Mouse (Mus musculus) heart, postnatal 14 days (tissue): ENCODE measurements at regions not wholly inside any gene's neighbourhood (a gene's known extent, or its start where the extent isn't known, plus 50 kb on each side); places are given as distances from the start of the nearest gene placed in this dataset.
"Not testable (repeated sequence)": the region's sequence is repeated elsewhere in the genome, so short reads cannot be mapped to it uniquely, and the experiment has no call there.

Experiments used
- DNase-seq, 2 experiments: peaks; one replicate each; pipeline ENCODE4 v3.0.0; 2021 to 2022
- intact Hi-C: fragments of 180-260 bp; cut with DNase I; formaldehyde crosslinking; loops from one replicate; pipeline ENCODE4 v1.15.1; 2025

- intact Hi-C loops = no loop called here
- DNase-seq = no peak
Measured at GRCm38 (mm10) chr13:103623319-103623718, 151.1 kb downstream of the Srek1 start.

GRCm38 (mm10) chr13:103622324-103622723 lies 152.1 kb downstream of the Srek1 start:
- no peak for DNase-seq
- intact Hi-C loops = no loop called here

GRCm38 (mm10) chr13:103620958-103621357 lies 153.4 kb downstream of the Srek1 start:
- DNase-seq, intact Hi-C loops: not testable (repeated sequence)

GRCm38 (mm10) chr13:103613333-103613725 lies 161.1 kb downstream of the Srek1 start:
- intact Hi-C loops = no loop called here
- no peak for DNase-seq

- no peak for DNase-seq
- intact Hi-C loops = no loop called here
Measured at GRCm38 (mm10) chr13:103612720-103613332, 161.6 kb downstream of the Srek1 start.

- no peak for DNase-seq
- intact Hi-C loops = no loop called here
Measured at GRCm38 (mm10) chr13:103602302-103602701, 172.1 kb downstream of the Srek1 start.

GRCm38 (mm10) chr13:103592371-103592770 lies 182.0 kb downstream of the Srek1 start:
- intact Hi-C loops = no loop called here
- no peak for DNase-seq

- intact Hi-C loops = no loop called here
- DNase-seq = no peak
Measured at GRCm38 (mm10) chr13:103591874-103592273, 182.5 kb downstream of the Srek1 start.

GRCm38 (mm10) chr13:103591381-103591780 lies 183.0 kb downstream of the Srek1 start:
- intact Hi-C loops, DNase-seq: not testable (repeated sequence)

- DNase-seq = no peak
- intact Hi-C loops = no loop called here
Measured at GRCm38 (mm10) chr13:103589646-103590045, 184.8 kb downstream of the Srek1 start.

GRCm38 (mm10) chr13:103576856-103577255 lies 197.6 kb downstream of the Srek1 start:
- DNase-seq = no peak
- intact Hi-C loops = no loop called here

- no peak for DNase-seq
Measured at GRCm38 (mm10) chr13:103564715-103565114, 209.7 kb downstream of the Srek1 start.

GRCm38 (mm10) chr13:103561795-103562705 lies 212.4 kb downstream of the Srek1 start:
- intact Hi-C loops = no loop called here
- DNase-seq = no peak

More at GRCm38 (mm10) chr13:103564715-103565114, 209.7 kb downstream of the Srek1 start:
- intact Hi-C loops = no loop called here

- DNase-seq = no peak
- intact Hi-C loops = no loop called here
Measured at GRCm38 (mm10) chr13:103558915-103559314, 215.5 kb downstream of the Srek1 start.

GRCm38 (mm10) chr13:103539577-103539976 lies 205.3 kb upstream of the Mast4 start:
- intact Hi-C loops = no loop called here
- no peak for DNase-seq

- intact Hi-C loops = no loop called here
- no peak for DNase-seq
Measured at GRCm38 (mm10) chr13:103513825-103514224, 179.5 kb upstream of the Mast4 start.

- intact Hi-C loops = no loop called here
- no peak for DNase-seq
Measured at GRCm38 (mm10) chr13:103512476-103512875, 178.2 kb upstream of the Mast4 start.

- DNase-seq = no peak
Measured at GRCm38 (mm10) chr13:103504987-103505386, 170.7 kb upstream of the Mast4 start.

GRCm38 (mm10) chr13:103499376-103499775 lies 165.1 kb upstream of the Mast4 start:
- intact Hi-C loops = no loop called here
- DNase-seq = peak; percentile 40 to 75

More at GRCm38 (mm10) chr13:103504987-103505386, 170.7 kb upstream of the Mast4 start:
- intact Hi-C loops = no loop called here

GRCm38 (mm10) chr13:103494371-103494770 lies 160.1 kb upstream of the Mast4 start:
- DNase-seq = peak; percentile 6 to 23
- intact Hi-C loops = no loop called here

GRCm38 (mm10) chr13:103493567-103493966 lies 159.3 kb upstream of the Mast4 start:
- DNase-seq = peak; percentile 9 to 14
- intact Hi-C loops = no loop called here

GRCm38 (mm10) chr13:103490049-103490448 lies 155.8 kb upstream of the Mast4 start:
- DNase-seq = no peak
- intact Hi-C loops = no loop called here
